Mouse (Mus musculus) liver, adult 2 months (tissue): ENCODE data around the gene Atp8a2.

ENCODE experiments used
- CTCF ChIP-seq: fragments of 200-500 bp; IDR thresholded peaks from 2 replicates; pipeline ENCODE4 v1.5.1; 2011; ENCODE audit warnings: low read depth, low read length, control low read depth
- POLR2A ChIP-seq: fragments of 200-500 bp; IDR thresholded peaks from 2 replicates; pipeline ENCODE4 v1.6.1; 2011; ENCODE audit warnings: low read length, control low read depth; ENCODE audit not compliant: insufficient read depth; ENCODE audit errors: extremely low read depth

- no peak for TF ChIP-seq POLR2A
- TF ChIP-seq CTCF = no peak
Measured at GRCm38 (mm10) chr14:60117792-60118585, 79.0 kb downstream of the Atp8a2 start.
